Mouse (Mus musculus): Measurements from ENCODE around the gene Rnf181.

Rnf181 gene

DNA sequence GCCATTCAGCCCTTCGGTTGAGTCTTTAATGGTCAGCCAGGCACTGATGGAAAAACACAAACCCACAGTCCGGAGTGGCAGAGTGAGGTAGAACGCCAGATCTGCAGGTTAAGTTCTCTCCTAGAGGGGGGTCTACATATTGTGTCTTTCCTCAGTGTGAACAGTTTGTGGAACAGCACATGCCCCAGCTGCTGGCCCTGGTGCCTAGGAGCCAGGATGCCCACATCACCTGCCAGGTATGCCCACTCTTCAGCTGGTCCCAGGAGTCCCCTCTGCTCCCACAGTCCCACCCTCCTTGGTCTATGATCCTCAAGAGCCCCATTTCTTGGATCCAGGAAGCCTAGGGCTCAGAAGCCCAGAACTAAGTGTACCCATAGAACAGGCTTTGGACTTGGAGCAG is 54.6 kb downstream of the Rnf181 start:
- Histone ChIP-seq H3K27me3 (ENCODE audit: control insufficient read depth, insufficient read depth, low read length, poor library complexity, severe bottlenecking) (no peaks in the 10 kb centered on the region), H3K36me3 (ENCODE audit: control insufficient read depth, insufficient read depth, low read length, poor library complexity, severe bottlenecking) (no peaks in the 10 kb centered on the region)
- DNase-seq (ENCODE audit: low read depth, low spot score), result no peak

Measured in splenic B cell, adult 2 months (primary cell).